Mouse (Mus musculus) layer of hippocampus, adult 2 months (tissue): Measurements from ENCODE around the gene Ddx31. TPM values are rescaled to one million over a fixed set of nuclear protein-coding genes. Genes with fewer than 3 reads are reported as not detected.

Experiments
- DNase-seq, 2 experiments: peaks; one replicate each; pipeline ENCODE4 v3.0.0; 2022; ENCODE audit warnings: low spot score in 2 of 2
- H3K27ac ChIP-seq: fragments of 200-600 bp; 2 replicates; pipeline ENCODE4 v1.8.1; 2022
- H3K4me3 ChIP-seq: fragments of 200-600 bp; 2 replicates; pipeline ENCODE4 v1.8.1; 2022; ENCODE audit warnings: mild to moderate bottlenecking
- CTCF ChIP-seq: fragments of 200-600 bp; conservative IDR thresholded peaks from 2 replicates; pipeline ENCODE4 v1.8.1; 2022; ENCODE audit warnings: antibody characterized with exemption, mild to moderate bottlenecking, moderate library complexity
- total RNA-seq, 2 experiments: library from RNA; stranded (reverse); gene quantifications; 2 replicates each; pipeline ENCODE4 v1.2.3; 2021

The Ddx31 gene
- total RNA-seq, 2 experiments from 2014 or later: 8.7 to 9.4 TPM

DNA sequence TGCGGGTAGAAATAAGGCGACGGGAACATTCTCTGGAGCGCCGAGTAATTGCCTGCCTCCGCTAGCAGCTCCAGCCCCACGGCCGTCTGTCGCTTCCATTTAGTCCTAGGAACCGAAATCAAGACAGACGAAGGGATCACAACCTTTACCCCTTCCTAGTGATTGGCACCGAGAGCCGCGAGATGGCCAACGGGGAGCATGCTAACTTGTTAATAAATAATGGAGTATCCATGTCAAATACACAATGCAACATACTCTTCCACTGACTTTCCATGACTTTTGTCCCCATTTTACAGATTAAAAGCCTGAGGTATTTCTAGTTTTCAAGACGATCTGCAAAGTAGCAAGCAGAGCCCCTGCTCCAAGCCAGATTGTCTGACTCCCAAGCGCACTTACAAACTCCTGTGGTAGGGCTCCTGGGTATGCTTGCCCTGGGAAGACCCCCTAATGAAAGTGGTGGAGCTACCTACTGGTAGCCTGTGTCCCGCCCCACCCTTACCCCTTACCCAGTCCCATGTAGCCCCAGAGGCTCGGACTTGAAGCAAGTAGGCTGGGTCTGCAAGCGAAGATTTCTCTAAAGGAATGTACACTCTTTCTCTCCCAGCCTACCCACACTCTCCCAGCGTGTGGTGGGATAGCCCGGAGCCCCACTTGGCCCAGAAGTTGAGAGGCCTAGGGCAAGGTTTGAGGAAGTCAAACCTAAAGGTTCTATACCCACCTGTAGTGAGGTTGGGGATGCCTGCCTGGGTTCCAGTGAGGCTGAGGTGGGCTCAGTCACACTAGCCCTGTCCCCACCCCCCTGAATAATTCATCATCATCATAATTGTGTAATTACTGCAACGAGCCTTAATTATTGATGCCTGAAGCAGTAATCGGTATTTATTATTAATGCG, 69.9 kb downstream of the Ddx31 start:
- no peak for TF ChIP-seq CTCF
- DNase-seq: no peak
- Histone ChIP-seq H3K4me3 (no peak overlapping the region), H3K27ac (no peak overlapping the region)

- H3K27ac ChIP-seq: no peak overlapping the region
- no peak for DNase-seq
- no peak for TF ChIP-seq CTCF
- no peak overlapping the region for H3K4me3 ChIP-seq
Measured at GRCm38 (mm10) chr2:28910877-28911276, 70.7 kb downstream of the Ddx31 start.

- Histone ChIP-seq H3K27ac (no peak overlapping the region), H3K4me3 (no peak overlapping the region)
- TF ChIP-seq CTCF: no peak
- no peak for DNase-seq
Measured at GRCm38 (mm10) chr2:28911331-28912038, 71.3 kb downstream of the Ddx31 start.

DNA sequence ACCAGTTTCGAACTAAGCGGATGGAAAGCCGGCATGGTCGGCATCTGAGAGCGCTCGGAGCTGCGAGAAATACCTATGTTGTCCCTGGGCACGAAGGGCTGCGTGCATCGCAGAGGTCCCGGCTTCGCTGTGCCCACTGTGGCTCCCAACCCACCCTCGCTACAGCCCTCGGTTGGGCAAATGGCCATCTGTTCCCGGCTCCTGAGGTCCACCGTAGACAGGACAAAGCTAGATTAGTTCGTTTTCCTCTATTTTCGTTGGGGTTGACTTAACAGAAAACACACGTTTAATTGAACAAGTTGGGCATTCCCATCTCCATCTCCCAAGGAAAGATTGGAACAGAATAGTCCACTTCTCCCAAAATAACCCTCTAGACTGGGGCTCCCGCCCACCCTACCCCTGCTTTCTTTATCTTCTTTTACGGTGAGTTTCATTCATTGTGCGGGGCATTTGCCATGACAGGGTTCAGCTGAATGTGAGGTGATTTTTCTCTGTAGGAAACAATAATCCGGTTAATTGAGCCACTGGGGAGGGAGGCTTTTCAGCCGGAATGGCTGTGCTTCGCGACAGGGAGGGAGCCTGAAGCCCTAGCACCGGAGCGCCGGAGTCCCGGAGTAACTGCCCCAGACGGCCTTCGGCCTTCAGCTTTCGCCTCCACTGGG, 72.0 kb downstream of the Ddx31 start:
- Histone ChIP-seq H3K4me3 (no peak overlapping the region), H3K27ac (no peak overlapping the region)
- no peak for TF ChIP-seq CTCF
- DNase-seq: no peak

GRCm38 (mm10) chr2:28912961-28913360, 72.8 kb downstream of the Ddx31 start:
- H3K4me3 ChIP-seq: no peak overlapping the region
- TF ChIP-seq CTCF: no peak
- no peak for DNase-seq
- no peak overlapping the region for H3K27ac ChIP-seq

GRCm38 (mm10) chr2:28914121-28914520, 73.9 kb downstream of the Ddx31 start:
- H3K27ac ChIP-seq: no peak overlapping the region
- no peak for TF ChIP-seq CTCF
- no peak overlapping the region for H3K4me3 ChIP-seq
- no peak for DNase-seq

DNA sequence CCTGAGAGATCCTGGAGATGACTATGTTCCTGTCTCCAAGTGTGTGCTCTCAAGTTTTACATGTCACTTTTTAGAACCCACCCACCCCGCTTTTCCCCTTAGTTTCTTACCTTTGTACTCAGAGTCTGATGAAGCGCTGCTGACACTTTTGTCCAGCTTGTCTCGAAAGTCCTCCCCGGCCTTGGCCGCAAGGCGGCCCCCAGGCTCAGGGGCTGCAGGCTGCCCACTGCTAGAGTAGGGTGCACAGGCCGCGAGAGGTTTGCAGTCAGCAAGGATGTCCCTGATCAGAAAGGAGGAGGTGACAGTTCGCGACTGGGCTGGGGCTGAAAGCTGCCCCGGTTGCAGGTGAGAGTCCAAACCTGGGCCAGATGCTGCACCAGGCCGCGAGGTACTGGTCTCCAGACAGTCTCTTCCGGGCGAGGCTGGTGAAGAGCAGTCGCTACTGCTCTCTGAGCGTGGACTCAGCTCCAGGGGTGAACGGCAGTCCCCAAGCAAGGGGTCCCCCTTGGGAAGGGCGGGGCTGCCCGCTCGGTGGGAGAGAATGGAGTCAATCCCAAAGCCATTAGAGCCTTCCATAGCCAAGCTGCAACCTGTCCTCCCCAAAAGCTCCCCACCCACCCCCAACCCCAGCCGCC, 75.0 kb downstream of the Ddx31 start:
- H3K27ac ChIP-seq: no peak overlapping the region
- no peak for DNase-seq
- TF ChIP-seq CTCF: no peak
- H3K4me3 ChIP-seq: no peak overlapping the region

DNA sequence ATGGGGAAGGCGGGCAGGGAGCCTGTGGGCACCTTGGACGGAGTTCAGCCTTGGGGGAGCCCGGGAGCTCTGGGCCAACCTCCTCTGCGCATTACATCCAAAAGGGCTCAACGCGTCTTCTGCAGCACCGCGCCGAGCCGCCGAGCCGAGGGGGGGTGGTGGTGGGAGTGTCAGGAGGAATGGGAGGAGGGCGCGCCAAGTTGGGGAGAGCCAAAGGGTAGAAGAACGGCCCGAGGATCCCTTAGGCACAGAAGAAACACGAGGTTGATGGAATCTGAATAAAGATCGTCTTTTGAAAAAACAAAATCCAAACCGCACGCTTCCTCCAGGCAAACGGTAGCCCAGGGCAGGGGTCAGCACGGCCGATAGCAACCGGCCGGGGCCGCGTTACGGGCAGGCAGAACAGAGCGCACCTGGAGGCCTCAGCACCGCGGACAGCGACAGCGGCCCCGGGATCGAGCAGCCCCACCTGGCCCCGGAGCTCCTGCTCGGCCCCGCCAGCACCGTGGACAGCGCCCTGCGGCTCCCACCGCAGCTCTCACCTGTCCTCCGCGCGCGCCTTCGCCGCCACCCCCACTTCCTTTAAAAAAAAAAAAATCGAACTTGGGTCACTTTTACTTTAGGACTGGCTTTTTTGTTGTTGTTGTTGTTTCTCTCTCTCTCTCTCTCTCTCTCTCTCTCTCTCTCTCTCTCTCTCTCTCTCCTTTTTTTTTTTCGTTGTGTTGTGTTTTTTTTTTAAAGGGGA, 75.7 kb downstream of the Ddx31 start:
- DNase-seq: no peak
- H3K4me3 ChIP-seq: no peak overlapping the region
- no peak overlapping the region for H3K27ac ChIP-seq
- no peak for TF ChIP-seq CTCF

DNA sequence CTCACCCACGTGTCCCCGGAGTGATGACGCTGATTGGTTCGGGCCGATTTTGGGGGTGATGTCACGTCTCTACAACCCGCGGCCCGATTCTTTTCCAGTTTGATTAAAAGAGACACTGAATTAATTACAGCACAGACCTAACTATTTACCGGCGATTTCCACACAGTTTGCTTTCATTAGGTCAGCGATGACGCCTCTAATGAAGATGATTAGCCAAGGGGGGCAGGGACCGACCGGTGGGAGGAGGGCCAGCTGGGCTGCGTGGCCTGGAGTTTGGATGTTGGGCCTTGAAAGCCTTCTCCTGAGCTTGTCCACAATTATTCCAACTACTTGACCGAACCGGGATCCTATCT, 76.3 kb downstream of the Ddx31 start, which contains the start of gene Barhl1:
Gene Barhl1 (minus strand): TSS at position 156 of the 353 bp plus-strand sequence.
- no peak for TF ChIP-seq CTCF
- H3K27ac ChIP-seq: no peak within 1 kb of the TSS
- H3K4me3 ChIP-seq: no peak within 1 kb of the TSS
- DNase-seq: no peak

- DNase-seq: no peak
- Histone ChIP-seq H3K27ac (no peak overlapping the region), H3K4me3 (no peak overlapping the region)
- no peak for TF ChIP-seq CTCF
Measured at GRCm38 (mm10) chr2:28917156-28917517, 76.9 kb downstream of the Ddx31 start.

DNA sequence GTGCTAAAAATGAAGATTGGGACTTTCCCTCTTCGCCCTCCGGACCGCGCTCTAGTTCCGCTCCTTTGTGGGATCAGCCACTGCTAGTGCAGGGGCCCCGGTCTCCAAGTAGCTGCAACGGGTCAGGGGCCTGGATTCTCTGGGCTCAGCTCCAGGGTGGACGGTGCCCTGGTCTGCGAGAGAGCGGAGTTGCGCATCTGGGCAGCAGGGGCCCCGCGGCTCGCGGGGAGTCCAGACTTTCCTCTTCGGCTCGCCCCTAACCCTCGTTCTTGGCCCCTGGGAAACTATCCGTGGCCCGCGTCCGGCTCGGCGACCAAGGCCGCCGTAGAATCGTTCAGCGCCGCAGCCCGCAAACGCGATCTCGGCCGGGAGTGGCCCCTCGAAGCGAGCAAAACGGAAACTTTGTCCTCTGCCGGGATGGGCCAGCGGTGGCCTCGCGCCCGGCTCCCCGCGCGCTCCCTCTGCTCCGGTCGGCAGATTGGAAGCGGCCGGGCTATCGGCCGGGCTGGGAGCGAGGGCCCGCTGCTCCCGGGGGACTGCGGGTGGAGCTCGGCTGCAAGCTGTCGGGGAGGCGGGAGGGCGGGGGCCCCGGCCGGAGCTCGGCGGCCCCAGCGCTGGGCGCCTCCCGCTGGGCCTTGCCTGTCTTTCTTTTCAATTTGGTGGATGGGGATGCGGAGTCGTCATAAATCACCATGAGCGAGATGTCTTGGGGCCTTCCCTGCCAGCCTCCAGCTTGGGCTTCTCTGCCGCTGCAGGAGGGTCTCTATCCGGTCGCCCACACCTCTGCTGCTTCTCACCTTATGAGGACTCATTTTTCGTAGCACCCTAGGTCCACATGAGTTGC, 77.5 kb downstream of the Ddx31 start:
- no peak for TF ChIP-seq CTCF
- no peak overlapping the region for H3K27ac ChIP-seq
- no peak overlapping the region for H3K4me3 ChIP-seq
- DNase-seq: no peak

DNA sequence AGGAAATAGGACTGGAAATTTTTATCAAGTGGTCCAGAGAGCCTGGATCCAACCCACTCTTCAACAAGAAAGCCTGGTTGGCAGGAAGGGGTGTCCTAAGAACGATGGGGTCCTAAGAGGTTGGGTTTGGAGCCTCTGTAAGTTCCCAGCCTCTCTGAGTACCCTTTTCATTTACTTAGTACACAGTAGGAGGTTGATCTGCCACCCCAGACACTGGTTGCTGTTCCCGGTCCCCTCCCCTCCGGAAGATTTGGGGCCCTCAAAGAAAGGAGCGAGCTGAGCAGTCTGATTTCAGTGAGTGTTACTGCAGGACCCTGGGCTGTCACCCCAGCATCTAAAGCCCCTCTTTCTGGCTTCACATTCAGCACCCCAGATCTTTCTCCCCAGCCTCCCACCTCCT, 78.8 kb downstream of the Ddx31 start:
- Histone ChIP-seq H3K27ac (no peak overlapping the region), H3K4me3 (no peak overlapping the region)
- no peak for DNase-seq
- TF ChIP-seq CTCF: no peak
